Mouse (Mus musculus): ENCODE measurements around the gene 5830473C10Rik.

- TF ChIP-seq E2F4 (IDR thresholded peaks at IDR 0.05; ENCODE audit: insufficient read depth) = no peak
- TF ChIP-seq POLR2A (IDR thresholded peaks at IDR 0.05; ENCODE audit: insufficient read length, low read depth) = no peak
- TF ChIP-seq TCF12 (IDR thresholded peaks at IDR 0.05; ENCODE audit: insufficient read depth, poor library complexity, severe bottlenecking) = no peak
- TF ChIP-seq POLR2AphosphoS2 (IDR thresholded peaks at IDR 0.05; ENCODE audit: insufficient read length, low read depth) = no peak
Observed at GRCm38 (mm10) chr5:90611996-90612611, 51.2 kb downstream of the 5830473C10Rik start.
